Mouse (Mus musculus) thymus, postnatal 4 days (tissue): ENCODE measurements around the gene Klkb1.
"Not testable (repeated sequence)": the region's sequence is repeated elsewhere in the genome, so short reads cannot be mapped to it uniquely, and the experiment has no call there.

Experiments
- DNase-seq: peaks from one replicate; pipeline ENCODE4 v3.0.0; 2021

Klkb1 gene

GRCm38 (mm10) chr8:45294687-45295086, at the start of gene Klkb1:
Klkb1 (minus strand) TSS chr8:45294859.
- no peak for DNase-seq

- DNase-seq = no peak
Measured at GRCm38 (mm10) chr8:45344298-45344697, 49.6 kb upstream of the Klkb1 start.

- no peak for DNase-seq
Measured at GRCm38 (mm10) chr8:45341630-45342628, 47.3 kb upstream of the Klkb1 start.

GRCm38 (mm10) chr8:45333493-45333892, 38.8 kb upstream of the Klkb1 start:
- DNase-seq = peak; percentile 12

GRCm38 (mm10) chr8:45332685-45333409, 38.2 kb upstream of the Klkb1 start, which contains the start of gene Cyp4v3:
Cyp4v3 (minus strand) TSS chr8:45333216.
- DNase-seq = peak; percentile 69

GRCm38 (mm10) chr8:45330856-45331255, 36.2 kb upstream of the Klkb1 start:
- DNase-seq = no peak

- DNase-seq = no peak
Measured at GRCm38 (mm10) chr8:45329206-45329980, 34.7 kb upstream of the Klkb1 start.

GRCm38 (mm10) chr8:45327076-45327475, 32.4 kb upstream of the Klkb1 start:
- DNase-seq = not testable (repeated sequence)

GRCm38 (mm10) chr8:45324151-45324550, 29.5 kb upstream of the Klkb1 start:
- DNase-seq = no peak

- DNase-seq = no peak
Measured at GRCm38 (mm10) chr8:45321365-45321764, 26.7 kb upstream of the Klkb1 start.

GRCm38 (mm10) chr8:45320930-45321329, 26.3 kb upstream of the Klkb1 start:
- no peak for DNase-seq

- no peak for DNase-seq
Measured at GRCm38 (mm10) chr8:45310967-45311366, 16.3 kb upstream of the Klkb1 start.

GRCm38 (mm10) chr8:45308366-45308765, 13.7 kb upstream of the Klkb1 start, which contains the start of gene Gm45753:
Gm45753 (minus strand) TSS chr8:45308466.
- DNase-seq = no peak

- DNase-seq = no peak
Measured at GRCm38 (mm10) chr8:45305479-45305878, 10.8 kb upstream of the Klkb1 start.

GRCm38 (mm10) chr8:45304354-45304753, 9.7 kb upstream of the Klkb1 start:
- DNase-seq = no peak

- DNase-seq = no peak
Measured at GRCm38 (mm10) chr8:45302390-45302789, 7.7 kb upstream of the Klkb1 start.

- DNase-seq = no peak
Measured at GRCm38 (mm10) chr8:45295276-45295675, 617 bp upstream of the Klkb1 start.

GRCm38 (mm10) chr8:45291790-45292189, 2.9 kb downstream of the Klkb1 start:
- no peak for DNase-seq

- no peak for DNase-seq
Measured at GRCm38 (mm10) chr8:45281630-45282029, 13.0 kb downstream of the Klkb1 start.

- no peak for DNase-seq
Measured at GRCm38 (mm10) chr8:45277453-45277852, 17.2 kb downstream of the Klkb1 start.

- no peak for DNase-seq
Measured at GRCm38 (mm10) chr8:45274317-45274716, 20.3 kb downstream of the Klkb1 start.

- DNase-seq = no peak
Measured at GRCm38 (mm10) chr8:45269056-45269455, 25.6 kb downstream of the Klkb1 start.

GRCm38 (mm10) chr8:45268485-45268884, 26.2 kb downstream of the Klkb1 start:
- DNase-seq = no peak
